Mouse (Mus musculus): Measurements from ENCODE around the gene Calr.
"Not testable (repeated sequence)": the region's sequence is repeated elsewhere in the genome, so short reads cannot be mapped to it uniquely, and the experiment has no call there.

Calr gene

GRCm38 (mm10) chr8:84844397-84845070 is 2.2 kb downstream of the Calr start:
- DNase-seq (ENCODE audit: low spot score in 2 of 2), result no peak

- DNase-seq (ENCODE audit: low spot score in 2 of 2), result no peak
These were observed 5.2 kb downstream of the Calr start for GRCm38 (mm10) chr8:84841514-84841913.

- DNase-seq (ENCODE audit: low spot score in 2 of 2), result peak; percentile 88 to 91
These were observed 6.3 kb downstream of the Calr start, which contains the start of gene Rad23a for GRCm38 (mm10) chr8:84840248-84840999. Gene Rad23a, minus strand, starts transcription at chr8:84840665.

- DNase-seq (ENCODE audit: low spot score in 2 of 2), result no peak
These were observed 6.9 kb downstream of the Calr start for GRCm38 (mm10) chr8:84839875-84840247.

- DNase-seq (ENCODE audit: low spot score in 2 of 2), result no peak
These were observed 7.3 kb downstream of the Calr start for GRCm38 (mm10) chr8:84839411-84839810.

- DNase-seq (ENCODE audit: low spot score in 2 of 2), result no peak
These were observed 8.2 kb downstream of the Calr start for GRCm38 (mm10) chr8:84838513-84838912.

GRCm38 (mm10) chr8:84837912-84838470 is 8.7 kb downstream of the Calr start:
- DNase-seq (ENCODE audit: low spot score in 2 of 2), result no peak

GRCm38 (mm10) chr8:84837149-84837911 is 9.4 kb downstream of the Calr start:
- no peak for DNase-seq (ENCODE audit: low spot score in 2 of 2)

GRCm38 (mm10) chr8:84834866-84835855 is 11.6 kb downstream of the Calr start:
- DNase-seq (ENCODE audit: low spot score in 2 of 2), result peak; percentile 67 to 68

GRCm38 (mm10) chr8:84834002-84834865 is 12.5 kb downstream of the Calr start:
- DNase-seq (ENCODE audit: low spot score in 2 of 2), result no peak

GRCm38 (mm10) chr8:84832759-84833742 is 13.7 kb downstream of the Calr start:
- no peak for DNase-seq (ENCODE audit: low spot score in 2 of 2)

- DNase-seq (ENCODE audit: low spot score in 2 of 2), result peak; percentile 63 to 78
These were observed 14.6 kb downstream of the Calr start for GRCm38 (mm10) chr8:84832034-84832717.

- no peak for DNase-seq (ENCODE audit: low spot score in 2 of 2)
These were observed 15.2 kb downstream of the Calr start, which contains the start of gene Gadd45gip1 for GRCm38 (mm10) chr8:84831490-84831889. Gene Gadd45gip1, plus strand, starts transcription at chr8:84831522.

GRCm38 (mm10) chr8:84826518-84826917 is 20.2 kb downstream of the Calr start:
- DNase-seq (ENCODE audit: low spot score in 2 of 2), result not testable (repeated sequence)

- DNase-seq (ENCODE audit: low spot score in 2 of 2), result no peak
These were observed 21.1 kb downstream of the Calr start for GRCm38 (mm10) chr8:84825636-84826035.

GRCm38 (mm10) chr8:84823653-84824052 is 23.1 kb downstream of the Calr start:
- DNase-seq (ENCODE audit: low spot score in 2 of 2), result peak in 1 of 2 experiments; percentile 63

- DNase-seq (ENCODE audit: low spot score in 2 of 2), result no peak
These were observed 24.0 kb downstream of the Calr start, which contains the start of gene Dand5 for GRCm38 (mm10) chr8:84822723-84823122. Gene Dand5, minus strand, starts transcription at chr8:84822823.

- no peak for DNase-seq (ENCODE audit: low spot score in 2 of 2)
These were observed 30.6 kb downstream of the Calr start for GRCm38 (mm10) chr8:84816117-84816516.

All from frontal cortex, postnatal 10 days (tissue).